Comparison of ENCODE assay signal across 11 mouse cellular contexts in the genomic region with DNA sequence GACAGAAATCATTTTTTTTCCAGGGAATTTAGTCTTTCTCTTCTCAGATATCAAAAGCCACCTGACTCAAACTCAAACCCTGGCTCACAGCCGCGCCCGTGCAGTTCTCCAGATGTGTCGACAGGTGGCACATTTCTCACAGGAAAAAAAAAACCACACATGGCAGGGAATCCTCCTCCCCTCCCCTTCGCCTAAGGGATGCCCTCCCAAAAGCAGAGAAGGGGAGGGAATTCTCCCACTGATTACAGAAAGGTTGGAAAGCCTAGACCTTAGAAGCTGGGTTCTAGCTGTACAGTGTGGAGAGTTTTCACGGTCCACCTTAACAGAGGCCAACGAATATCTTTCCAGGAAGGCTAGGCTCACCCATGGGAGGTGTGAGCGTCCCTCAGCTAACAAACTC. TPM values are rescaled to one million over a fixed set of nuclear protein-coding genes. Genes with fewer than 3 reads are reported as not detected.
DNase-seq lines count a peak whose midpoint lies in the region; ATAC-seq and TF ChIP-seq lines count a peak whose summit lies in the region.
"Had no signal": no experiment of that assay in that cellular context is flagged by ENCODE, and none has a peak within 500 bp of the region (broad histone marks: within the 10 kb centered on the region; RNA-seq: fewer than 3 reads in every experiment).

No protein-coding gene starts in this region.

- no peak overlapping the region for H3K4me3 ChIP-seq in forebrain, embryonic 13.5 days
- H3K4me3 ChIP-seq in forebrain, embryonic 12.5 days (replicated peaks), result no peak overlapping the region
- no peak overlapping the region for H3K4me3 ChIP-seq in liver, postnatal 0 days (ENCODE audit: low read depth, low read length)
- no peak overlapping the region for H3K4me3 ChIP-seq in liver, embryonic 11.5 days (ENCODE audit: low read depth, low read length)
- H3K4me3 ChIP-seq in embryonic facial prominence, embryonic 14.5 days (ENCODE audit: low read depth, low read length), result no peak overlapping the region
- H3K4me3 ChIP-seq in neural tube, embryonic 11.5 days (ENCODE audit: low read depth, low read length), result no peak overlapping the region
- H3K4me3 ChIP-seq: embryonic facial prominence, embryonic 13.5 days had no signal

- H3K4me2 ChIP-seq in forebrain, embryonic 13.5 days, result no peak overlapping the region
- no peak overlapping the region for H3K4me2 ChIP-seq in forebrain, embryonic 12.5 days
- H3K4me2 ChIP-seq in liver, postnatal 0 days (ENCODE audit: low read depth, low read length), result no peak overlapping the region
- H3K4me2 ChIP-seq in liver, embryonic 11.5 days, result no peak overlapping the region
- no peak overlapping the region for H3K4me2 ChIP-seq in embryonic facial prominence, embryonic 14.5 days (ENCODE audit: low read depth, low read length)
- no peak overlapping the region for H3K4me2 ChIP-seq in neural tube, embryonic 11.5 days (ENCODE audit: low read depth)
- H3K4me2 ChIP-seq: embryonic facial prominence, embryonic 13.5 days had no signal

- H3K4me1 ChIP-seq in forebrain, embryonic 13.5 days, result no peaks in the 10 kb centered on the region
- H3K4me1 ChIP-seq in forebrain, embryonic 12.5 days, result peaks cover 13% of the 10 kb centered on the region; the same call in 1 of the 2 replicates
- no peaks in the 10 kb centered on the region for H3K4me1 ChIP-seq in liver, postnatal 0 days (ENCODE audit: insufficient read depth)
- H3K4me1 ChIP-seq in liver, embryonic 11.5 days (replicated peaks; ENCODE audit: control insufficient read depth, insufficient read depth, low read length), result no peaks in the 10 kb centered on the region
- no peaks in the 10 kb centered on the region for H3K4me1 ChIP-seq in embryonic facial prominence, embryonic 14.5 days (ENCODE audit: control insufficient read depth, insufficient read depth, low read length)
- no peaks in the 10 kb centered on the region for H3K4me1 ChIP-seq in neural tube, embryonic 11.5 days (ENCODE audit: control insufficient read depth, insufficient read depth, low read length)

- 1% methylated on average over 8 of the region's 8 CpGs for WGBS in forebrain, embryonic 13.5 days
- WGBS in forebrain, embryonic 12.5 days, result under 1% methylated on average over 8 of the region's 8 CpGs
- 2% methylated on average over 8 of the region's 8 CpGs for WGBS in liver, postnatal 0 days (ENCODE audit: insufficient replicate concordance)
- 3% methylated on average over 8 of the region's 8 CpGs for WGBS in liver, embryonic 11.5 days
- 2% methylated on average over 8 of the region's 8 CpGs for WGBS in embryonic facial prominence, embryonic 14.5 days
- WGBS in neural tube, embryonic 11.5 days, result 0% methylated on average over 8 of the region's 8 CpGs

- no peaks in the 10 kb centered on the region for H3K9me3 ChIP-seq in forebrain, embryonic 13.5 days (replicated peaks)
- no peaks in the 10 kb centered on the region for H3K9me3 ChIP-seq in forebrain, embryonic 12.5 days
- H3K9me3 ChIP-seq in liver, postnatal 0 days (ENCODE audit: low read length), result no peaks in the 10 kb centered on the region
- no peaks in the 10 kb centered on the region for H3K9me3 ChIP-seq in liver, embryonic 11.5 days (ENCODE audit: control insufficient read depth, low read length)
- no peaks in the 10 kb centered on the region for H3K9me3 ChIP-seq in embryonic facial prominence, embryonic 14.5 days (ENCODE audit: control insufficient read depth, low read length)
- no peaks in the 10 kb centered on the region for H3K9me3 ChIP-seq in neural tube, embryonic 11.5 days (ENCODE audit: control insufficient read depth, low read length)
- H3K9me3 ChIP-seq: embryonic facial prominence, embryonic 13.5 days had no signal

- no peak overlapping the region for H3K27ac ChIP-seq in forebrain, embryonic 13.5 days
- H3K27ac ChIP-seq in forebrain, embryonic 12.5 days, result no peak overlapping the region
- no peak overlapping the region for H3K27ac ChIP-seq in liver, postnatal 0 days (ENCODE audit: low read depth)
- H3K27ac ChIP-seq in liver, embryonic 11.5 days (ENCODE audit: low read depth, low read length), result no peak overlapping the region
- H3K27ac ChIP-seq in embryonic facial prominence, embryonic 14.5 days (replicated peaks; ENCODE audit: low read depth, low read length), result no peak overlapping the region
- no peak overlapping the region for H3K27ac ChIP-seq in neural tube, embryonic 11.5 days (ENCODE audit: low read depth, low read length)
- H3K27ac ChIP-seq: embryonic facial prominence, embryonic 13.5 days had no signal

- TF ChIP-seq CTCF in liver, postnatal 0 days (IDR thresholded peaks at IDR 0.05; ENCODE audit: low read depth), result peak; percentile 58

- ATAC-seq in forebrain, embryonic 13.5 days, result peak; percentile 44; the same call in 1 of the 2 replicates
- no peak for ATAC-seq in forebrain, embryonic 12.5 days (ENCODE audit: low FRiP score)
- no peak for ATAC-seq in liver, postnatal 0 days
- ATAC-seq in liver, embryonic 11.5 days (replicated peaks; ENCODE audit: low FRiP score), result no peak
- ATAC-seq in embryonic facial prominence, embryonic 14.5 days (ENCODE audit: low read depth), result no peak
- peak; percentile 17; the same call in 1 of the 2 replicates for ATAC-seq in neural tube, embryonic 11.5 days (ENCODE audit: insufficient read depth, low FRiP score, low TSS enrichment)

- H3K9ac ChIP-seq in forebrain, embryonic 13.5 days, result no peak overlapping the region
- H3K9ac ChIP-seq in forebrain, embryonic 12.5 days, result no peak overlapping the region
- H3K9ac ChIP-seq in liver, postnatal 0 days (replicated peaks), result no peak overlapping the region
- H3K9ac ChIP-seq in liver, embryonic 11.5 days (ENCODE audit: low read depth, low read length), result no peak overlapping the region
- no peak overlapping the region for H3K9ac ChIP-seq in embryonic facial prominence, embryonic 14.5 days (ENCODE audit: low read depth, low read length)
- H3K9ac ChIP-seq in neural tube, embryonic 11.5 days (ENCODE audit: low read length), result no peak overlapping the region
- H3K9ac ChIP-seq: embryonic facial prominence, embryonic 13.5 days had no signal

- no peaks in the 10 kb centered on the region for H3K36me3 ChIP-seq in forebrain, embryonic 13.5 days (ENCODE audit: poor library complexity, severe bottlenecking)
- no peaks in the 10 kb centered on the region for H3K36me3 ChIP-seq in forebrain, embryonic 12.5 days (replicated peaks)
- H3K36me3 ChIP-seq in liver, postnatal 0 days (replicated peaks; ENCODE audit: insufficient read depth, low read length), result no peaks in the 10 kb centered on the region
- H3K36me3 ChIP-seq in liver, embryonic 11.5 days (ENCODE audit: control insufficient read depth, insufficient read depth, low read length), result no peaks in the 10 kb centered on the region
- H3K36me3 ChIP-seq in embryonic facial prominence, embryonic 14.5 days (ENCODE audit: control insufficient read depth, insufficient read depth, low read length), result no peaks in the 10 kb centered on the region
- H3K36me3 ChIP-seq in neural tube, embryonic 11.5 days (ENCODE audit: control insufficient read depth, insufficient read depth, low read length), result no peaks in the 10 kb centered on the region
- H3K36me3 ChIP-seq: embryonic facial prominence, embryonic 13.5 days; G1E had no signal

- TF ChIP-seq EP300 in liver, postnatal 0 days (IDR thresholded peaks at IDR 0.05; ENCODE audit: low read depth), result no peak

- no peak for DNase-seq in liver, postnatal 0 days
- DNase-seq in liver, embryonic 11.5 days (ENCODE audit: low spot score), result no peak
- peak; percentile 78 for DNase-seq in embryonic facial prominence, embryonic 14.5 days (ENCODE audit: low spot score)
- DNase-seq in neural tube, embryonic 11.5 days (ENCODE audit: low spot score), result peak; percentile 66
- DNase-seq in MN1 (ENCODE audit: low spot score), result no peak
- DNase-seq in layer of hippocampus, postnatal 36 days, result no peak

- H3K27me3 ChIP-seq in forebrain, embryonic 13.5 days, result peaks cover 97% of the 10 kb centered on the region
- peaks cover 99% of the 10 kb centered on the region for H3K27me3 ChIP-seq in forebrain, embryonic 12.5 days
- peaks cover 88% of the 10 kb centered on the region for H3K27me3 ChIP-seq in liver, postnatal 0 days (ENCODE audit: insufficient read depth, low read length)
- H3K27me3 ChIP-seq in liver, embryonic 11.5 days (replicated peaks; ENCODE audit: control insufficient read depth, insufficient read depth, low read length), result peaks cover 88% of the 10 kb centered on the region
- H3K27me3 ChIP-seq in embryonic facial prominence, embryonic 14.5 days (replicated peaks; ENCODE audit: control insufficient read depth, insufficient read depth, low read length), result peaks cover 91% of the 10 kb centered on the region
- H3K27me3 ChIP-seq in neural tube, embryonic 11.5 days (ENCODE audit: control insufficient read depth, insufficient read depth, low read length), result peaks cover 87% of the 10 kb centered on the region

RNA-seq across cellular contexts. Expression of a gene that starts 7.6 kb away (rescaled TPM):
- polyA plus RNA-seq in forebrain, embryonic 13.5 days (2015; fragmentation: Nextera tagmentation; extraction: Ambion mirVana), result 0.13 TPM in 1 of 2 replicates, not detected in the other
- 0.88 and 1.2 TPM in 2 replicates for polyA plus RNA-seq in forebrain, embryonic 12.5 days (2016; fragmentation: Nextera tagmentation; extraction: Ambion mirVana)
- polyA plus RNA-seq in liver, postnatal 0 days (2015; fragmentation: Nextera tagmentation; extraction: Ambion mirVana), result not detected in 2 replicates
- 0.57 and 1.1 TPM in 2 replicates for polyA plus RNA-seq in liver, embryonic 11.5 days (2014; fragmentation: Nextera tagmentation; extraction: Ambion mirVana)
- polyA plus RNA-seq in embryonic facial prominence, embryonic 14.5 days (2014; fragmentation: Nextera tagmentation; extraction: Ambion mirVana), result 2.0 TPM in 2 replicates
- 5.2 and 6.1 TPM in 2 replicates for polyA plus RNA-seq in neural tube, embryonic 11.5 days (2014; fragmentation: Nextera tagmentation; extraction: Ambion mirVana)
- total RNA-seq in layer of hippocampus, postnatal 36 days (2021), result not detected
- total RNA-seq: neutrophil, adult 5-6 weeks had no signal
- polyA plus RNA-seq: G1E had no signal

Comparison
In these comparisons a context has a peak if more than half of its experiments do, and no peak if none do; other contexts are left out.
1. ATAC-seq: peak in forebrain, embryonic 13.5 days (single experiment) and neural tube, embryonic 11.5 days (single experiment); none in forebrain, embryonic 12.5 days (single experiment), liver, postnatal 0 days (single experiment), liver, embryonic 11.5 days (single experiment) and embryonic facial prominence, embryonic 14.5 days (single experiment).
2. DNase-seq: peak in embryonic facial prominence, embryonic 14.5 days (single experiment) and neural tube, embryonic 11.5 days (single experiment); none in liver, postnatal 0 days (single experiment), liver, embryonic 11.5 days (single experiment), MN1 (single experiment) and layer of hippocampus, postnatal 36 days (0 of 2).